Mouse (Mus musculus) cerebellum, postnatal 25 days (tissue): ENCODE results near the gene Ext2.
A peak's percentile ranks its signal among the peaks of the same experiment; 100 is the strongest.

Experiments used
- DNase-seq, 2 experiments: peaks; one replicate each; pipeline ENCODE4 v3.0.0; 2021; ENCODE audit warnings: mixed read lengths in 2 of 2

The Ext2 gene

DNA sequence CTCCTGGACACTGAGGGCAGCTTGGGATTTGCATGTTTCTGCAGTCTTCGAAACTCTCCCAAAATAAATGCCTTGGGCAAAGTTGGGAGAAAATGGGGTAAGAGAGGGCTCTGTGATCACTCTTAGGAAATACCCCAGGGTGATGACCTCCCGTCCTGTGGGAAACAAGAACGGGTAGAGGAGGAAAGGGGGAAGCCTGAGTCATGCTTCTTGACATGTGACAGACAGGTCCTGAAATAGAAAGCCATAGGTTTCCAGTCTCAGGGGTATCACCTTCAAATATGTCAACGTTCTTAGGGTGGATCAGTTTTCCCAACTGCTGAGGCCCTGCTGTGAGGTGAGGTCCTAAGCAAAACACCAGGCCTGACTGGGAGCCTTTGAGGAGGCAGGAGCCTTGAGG is 46.9 kb downstream of the Ext2 start:
- DNase-seq: no peak

DNA sequence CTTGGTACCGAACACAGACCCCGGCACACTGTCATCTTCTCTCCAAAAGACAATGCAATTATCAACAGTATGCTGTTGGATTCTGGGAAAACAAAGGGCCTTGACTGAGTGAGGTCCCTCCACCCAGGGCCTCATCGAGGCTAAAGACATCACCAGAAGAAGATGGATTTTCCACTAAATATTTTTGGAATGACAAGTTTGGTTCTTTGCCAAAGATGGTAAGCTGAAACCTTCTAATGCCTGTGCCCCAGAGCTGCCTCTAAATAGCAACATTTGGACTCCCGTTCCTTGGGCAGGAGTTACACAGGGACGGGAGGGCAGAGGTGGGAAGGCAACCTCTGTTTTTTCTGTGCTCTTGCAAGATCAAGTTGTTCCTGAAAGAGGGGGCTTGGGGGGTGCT is 47.4 kb downstream of the Ext2 start:
- DNase-seq: no peak

DNA sequence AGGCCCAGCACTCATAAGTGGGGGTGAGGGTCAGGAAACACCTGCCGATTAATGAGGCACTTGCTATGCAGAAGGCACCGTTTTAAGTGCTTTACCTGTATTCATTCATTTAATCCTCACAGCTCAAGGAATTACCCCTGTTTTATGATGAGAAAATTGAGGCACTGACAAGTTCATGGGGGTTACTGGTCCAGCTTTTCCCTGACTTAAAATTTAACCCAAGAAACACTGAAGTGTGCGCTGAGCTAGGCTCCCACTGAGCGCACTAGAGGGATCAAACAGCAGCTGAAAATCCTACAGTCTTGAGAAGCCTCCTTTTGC is 49.6 kb downstream of the Ext2 start:
- no peak for DNase-seq

DNA sequence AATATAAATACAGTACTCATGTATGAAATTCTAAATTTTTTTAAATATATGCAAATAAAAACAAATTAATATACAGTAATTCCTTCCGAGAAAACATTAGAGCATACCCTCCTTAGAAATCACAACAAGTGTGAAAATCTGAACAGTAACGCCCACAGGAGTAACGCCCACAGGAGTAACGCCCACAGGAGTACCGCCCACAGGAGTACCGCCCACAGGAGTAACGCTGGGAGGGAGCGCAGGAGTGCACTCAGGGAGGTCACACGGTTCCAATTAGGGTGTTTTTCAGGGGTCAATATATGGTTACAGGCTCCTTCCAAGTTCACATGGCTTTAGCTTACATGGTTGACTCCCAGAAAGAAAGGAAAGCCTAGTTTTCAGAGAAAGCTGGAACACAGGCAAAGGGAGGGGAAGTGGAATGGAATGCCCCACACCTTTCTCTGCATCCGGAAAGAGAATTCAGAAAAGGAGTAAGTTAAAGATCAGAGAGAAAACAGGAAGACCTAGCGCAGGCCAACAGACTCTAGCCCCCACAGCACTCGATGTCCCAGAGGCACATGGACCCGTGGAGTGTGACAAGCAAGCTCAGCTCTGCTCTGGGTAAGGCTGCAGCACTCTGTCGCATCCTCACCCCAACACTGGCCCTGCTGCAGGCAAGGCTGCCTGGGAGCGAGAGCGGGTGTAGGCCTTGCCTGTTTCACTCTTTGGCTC is 50.2 kb downstream of the Ext2 start:
- no peak for DNase-seq

DNA sequence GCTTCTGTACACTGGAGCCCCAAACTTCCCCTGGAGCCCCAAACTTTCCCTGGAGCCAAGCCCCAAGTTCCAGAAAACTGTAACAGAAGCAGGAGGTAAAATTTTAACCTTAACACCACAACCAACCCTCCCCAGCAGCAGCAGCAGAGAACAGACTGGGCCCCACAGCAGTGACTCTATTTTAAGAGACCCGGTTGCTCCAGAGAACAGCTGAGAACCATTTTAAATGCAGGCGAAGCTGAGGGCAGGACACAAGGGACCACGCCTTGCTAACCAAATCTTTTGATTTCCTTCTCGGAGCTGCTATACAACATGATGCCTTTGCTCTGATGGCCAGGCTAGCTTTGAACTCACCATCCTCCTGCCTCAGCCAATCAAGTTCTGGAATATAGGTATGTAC is 51.5 kb downstream of the Ext2 start:
- DNase-seq: no peak

DNA sequence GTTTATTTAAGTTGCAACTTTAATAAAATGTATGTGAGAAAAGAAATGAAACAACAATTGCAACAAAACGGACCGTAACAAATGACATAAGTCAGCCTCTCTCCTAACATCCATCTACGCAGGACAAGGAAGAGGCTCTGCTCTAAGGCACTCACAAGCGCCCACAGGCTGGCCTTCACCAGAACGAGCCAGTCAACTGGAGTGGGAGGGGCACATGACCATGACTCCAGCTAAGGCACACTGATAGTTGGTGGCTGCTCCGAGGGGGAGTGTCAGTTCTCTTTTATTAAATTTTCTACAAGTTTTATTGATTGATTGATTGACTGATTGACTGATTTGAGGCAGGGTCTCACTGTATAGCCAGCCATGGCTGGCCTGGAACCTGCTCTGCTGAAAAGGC is 52.5 kb downstream of the Ext2 start:
- DNase-seq: no peak

DNA sequence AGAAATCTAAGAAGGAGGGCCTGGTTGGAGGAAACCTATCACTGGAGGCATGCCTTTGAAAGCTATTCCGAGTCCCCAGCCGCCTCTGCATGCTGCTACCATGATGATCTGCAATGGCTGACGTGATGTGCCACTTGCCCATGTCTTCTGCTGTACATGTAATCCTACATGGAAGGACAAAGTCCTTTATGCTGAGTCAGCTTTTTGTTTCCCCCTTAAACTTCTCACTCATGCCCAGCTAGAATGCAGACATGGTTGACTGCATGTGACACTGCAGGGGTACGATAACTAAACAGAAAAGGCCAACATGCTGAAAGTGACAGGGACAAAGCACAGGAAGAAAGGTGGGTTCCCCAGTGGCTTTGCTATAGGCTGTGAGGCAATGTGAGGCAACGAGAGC is 56.6 kb downstream of the Ext2 start:
- no peak for DNase-seq

DNA sequence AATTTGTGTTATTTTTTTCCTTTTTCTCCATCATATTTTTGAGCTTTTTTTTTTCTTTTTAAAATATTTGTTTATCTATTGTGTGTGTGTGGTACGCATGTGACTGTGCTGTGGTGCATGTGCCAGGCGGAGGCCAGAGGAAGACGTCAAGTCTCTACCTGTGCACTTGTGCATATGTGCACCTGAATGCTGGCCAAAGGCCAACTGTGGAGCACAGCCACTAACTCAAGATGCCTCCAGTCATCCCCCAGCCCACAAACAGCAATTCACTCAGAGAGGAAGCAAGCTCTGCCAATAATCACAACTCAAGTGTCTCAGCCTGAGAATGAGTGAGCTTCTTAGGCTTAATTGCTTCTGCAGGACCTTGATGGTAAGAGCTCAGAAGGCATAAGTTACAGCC is 58.2 kb downstream of the Ext2 start:
- peak in 1 of 2 experiments; percentile 47 for DNase-seq

DNA sequence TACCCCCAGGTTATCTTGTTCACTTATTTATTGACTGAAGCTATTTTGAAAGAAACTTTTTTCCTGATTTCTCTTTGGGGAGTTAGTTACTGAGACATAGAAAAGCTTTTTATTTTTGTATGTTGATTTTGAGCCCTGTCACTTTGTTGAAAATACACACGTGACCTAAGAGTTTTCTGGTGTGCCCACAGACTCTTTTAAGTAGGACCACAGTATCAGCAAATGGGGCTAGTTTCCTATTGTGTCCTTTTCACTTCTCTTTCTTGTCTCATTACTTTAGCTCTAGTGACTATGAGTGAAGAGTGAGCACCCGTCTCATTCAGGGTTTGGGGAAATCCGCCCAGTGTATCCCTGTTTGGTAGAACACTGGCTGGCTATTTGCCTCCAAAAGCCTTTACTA is 62.0 kb downstream of the Ext2 start:
- DNase-seq: no peak

DNA sequence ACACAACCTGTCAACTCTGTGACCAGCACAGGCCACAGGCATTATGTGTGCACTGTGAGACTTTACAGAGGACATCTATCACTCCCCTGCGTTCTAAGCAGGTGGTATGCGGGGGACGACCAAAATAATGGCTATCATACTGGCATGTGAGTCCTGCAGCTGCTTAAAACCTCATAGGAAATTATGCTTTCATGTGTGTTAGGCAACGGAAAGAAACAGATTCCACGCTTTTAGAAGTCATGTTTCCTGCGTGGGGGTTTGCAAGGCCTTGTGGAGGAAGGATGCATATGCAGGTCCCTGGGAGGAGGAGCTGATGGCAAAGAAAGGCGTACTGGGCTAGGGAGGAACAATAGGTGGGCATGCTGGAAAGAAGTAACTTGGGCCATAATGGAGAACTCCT is 63.2 kb downstream of the Ext2 start:
- DNase-seq: no peak

DNA sequence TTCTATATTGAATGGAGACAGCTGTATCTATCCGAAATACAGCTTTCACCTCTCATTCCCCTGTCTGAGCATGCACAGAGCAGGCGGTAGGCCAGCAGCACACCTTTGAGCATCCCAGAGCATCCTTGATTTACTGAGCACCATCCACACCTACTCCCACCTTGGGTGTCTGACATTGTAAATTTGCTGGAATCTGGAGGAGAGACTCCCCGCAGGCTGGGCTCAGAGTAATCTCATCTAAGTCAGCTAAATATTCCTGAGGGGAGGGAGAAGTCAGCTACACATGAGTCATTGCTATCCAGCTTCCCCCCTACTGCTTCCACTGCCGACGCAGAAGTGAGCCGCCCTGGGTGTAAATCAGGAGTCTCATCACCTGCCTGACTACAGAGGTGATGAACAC is 64.1 kb downstream of the Ext2 start:
- DNase-seq: no peak

DNA sequence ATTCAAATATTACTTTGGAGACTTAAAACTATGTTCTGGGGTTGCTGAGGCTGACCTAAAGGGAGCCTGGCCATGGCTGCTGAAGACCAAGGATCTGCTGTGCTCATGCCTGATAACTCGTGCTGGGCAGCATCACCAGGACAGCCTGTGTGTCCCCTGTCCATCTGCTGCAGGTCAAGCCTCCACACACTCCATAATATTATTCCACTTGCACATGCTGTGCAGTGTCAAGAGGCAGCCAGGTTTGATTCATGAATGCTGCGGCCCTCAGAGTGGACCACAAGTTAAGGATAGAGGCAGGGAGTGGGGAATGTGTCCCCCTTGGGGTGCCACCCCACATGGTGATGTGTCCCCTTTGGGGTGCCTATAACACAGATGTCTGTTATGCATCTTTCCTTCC is 68.0 kb downstream of the Ext2 start:
- peak; percentile 73 for DNase-seq

DNA sequence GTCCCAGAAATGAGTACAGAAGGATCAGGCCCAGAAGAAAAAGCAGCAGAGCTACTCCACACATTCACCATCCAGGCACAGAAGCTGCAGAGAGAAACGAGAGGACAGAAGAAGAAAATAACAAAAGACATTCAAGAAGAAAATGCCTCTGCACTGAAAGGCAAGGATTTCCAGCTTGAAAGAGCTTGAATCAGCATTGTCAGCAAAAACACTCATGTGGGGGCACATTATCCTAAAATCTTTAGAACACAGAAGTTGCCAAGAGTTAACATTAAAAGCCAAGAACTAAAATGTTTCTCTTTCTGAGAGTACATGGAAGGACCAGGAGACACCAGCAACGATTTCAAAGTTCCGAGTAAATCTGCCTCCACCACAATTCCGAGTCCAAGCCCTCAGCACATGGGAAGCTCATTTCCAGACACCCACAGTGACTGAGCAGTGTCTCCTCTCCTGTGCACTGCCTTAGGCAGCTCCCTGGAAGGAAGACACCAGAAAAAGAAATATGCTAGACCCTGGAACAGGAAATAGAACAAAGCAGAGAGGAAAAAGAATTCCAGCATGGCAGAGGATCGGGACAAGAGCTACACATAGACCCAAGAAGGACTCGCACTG is 69.1 kb downstream of the Ext2 start:
- peak; percentile 40 to 47 for DNase-seq

DNA sequence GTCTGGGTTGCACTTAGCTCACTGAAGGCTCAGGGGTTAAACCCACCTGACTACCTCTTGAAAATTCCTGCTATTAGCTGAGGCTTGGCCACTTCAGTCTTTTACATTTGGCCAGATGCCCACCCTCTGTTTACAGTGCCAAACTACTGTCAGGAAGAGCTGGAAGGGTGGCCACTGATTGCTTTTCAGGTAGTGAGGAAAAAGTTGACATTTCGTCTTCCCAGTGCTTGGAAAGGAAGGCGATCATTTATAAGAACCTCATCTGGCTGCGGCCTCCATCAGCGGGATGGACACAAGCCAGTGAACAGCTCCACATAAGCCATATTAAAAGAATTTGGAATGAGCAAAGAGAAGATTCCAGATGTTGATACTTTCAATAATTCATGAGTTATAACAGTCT is 72.7 kb downstream of the Ext2 start:
- peak; percentile 21 to 59 for DNase-seq

DNA sequence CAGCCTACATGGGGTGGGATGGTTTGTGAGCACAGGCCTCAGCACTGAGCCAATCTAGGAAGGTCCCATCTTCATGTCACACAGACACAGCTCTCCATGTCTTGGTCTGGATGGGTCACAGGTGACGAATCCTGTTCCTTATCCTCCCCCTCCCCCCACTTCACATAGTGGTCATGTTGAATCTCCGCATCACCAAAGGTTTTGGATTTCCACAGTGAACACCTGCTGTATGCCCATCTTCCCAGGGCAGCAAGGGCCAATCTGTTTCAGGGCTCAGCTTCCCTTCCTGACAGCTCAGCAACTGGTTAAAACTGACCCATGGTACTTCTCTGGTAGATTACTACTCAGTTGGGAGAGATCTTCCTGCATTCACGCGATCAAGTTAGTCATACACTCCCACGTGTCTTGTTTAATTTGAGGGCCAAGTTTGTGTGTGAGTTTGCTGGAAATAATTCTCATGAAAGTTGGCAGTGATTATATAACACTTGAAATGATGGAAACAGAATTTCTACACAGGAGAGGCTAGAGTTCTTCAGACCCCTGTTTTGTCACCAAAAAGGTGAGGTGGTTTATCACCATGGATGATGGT is 74.7 kb downstream of the Ext2 start:
- no peak for DNase-seq

DNA sequence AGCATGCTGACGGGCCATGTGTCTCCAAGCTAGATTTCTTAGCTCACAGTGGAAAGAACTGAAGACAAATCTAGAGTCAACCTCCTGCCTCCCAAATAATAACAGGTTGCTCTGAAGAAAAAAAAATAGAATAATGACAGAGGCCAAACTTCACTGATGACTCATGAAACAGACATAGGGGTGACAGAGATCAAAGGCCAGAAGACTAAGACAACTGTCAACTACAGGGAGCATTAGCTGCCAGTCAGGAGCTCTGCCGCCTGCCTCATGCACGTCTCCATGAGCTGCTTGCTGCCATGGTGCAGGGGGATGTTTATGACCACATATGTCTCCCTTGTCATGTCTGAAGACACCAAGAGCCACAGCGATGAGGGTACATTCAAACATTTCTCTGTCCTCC is 75.7 kb downstream of the Ext2 start:
- no peak for DNase-seq

DNA sequence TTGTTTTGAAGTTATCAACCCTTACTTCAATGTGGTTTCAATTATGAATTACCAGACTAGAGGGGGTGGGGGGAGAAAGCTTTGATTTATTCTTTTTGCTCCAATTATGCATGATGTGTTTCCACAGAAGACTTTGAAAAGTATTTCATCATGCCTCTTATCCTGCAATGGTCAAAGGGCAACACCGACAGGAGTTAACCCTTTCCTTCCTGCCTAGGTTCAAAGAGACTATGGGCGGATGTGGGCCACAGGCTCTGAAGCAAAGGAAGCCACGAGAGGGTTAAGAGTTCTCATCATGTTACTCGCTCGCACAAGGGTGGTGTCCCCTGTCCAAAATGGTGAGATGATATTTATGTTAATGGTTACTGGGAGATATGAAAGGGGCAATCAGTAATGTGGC is 76.2 kb downstream of the Ext2 start:
- no peak for DNase-seq

DNA sequence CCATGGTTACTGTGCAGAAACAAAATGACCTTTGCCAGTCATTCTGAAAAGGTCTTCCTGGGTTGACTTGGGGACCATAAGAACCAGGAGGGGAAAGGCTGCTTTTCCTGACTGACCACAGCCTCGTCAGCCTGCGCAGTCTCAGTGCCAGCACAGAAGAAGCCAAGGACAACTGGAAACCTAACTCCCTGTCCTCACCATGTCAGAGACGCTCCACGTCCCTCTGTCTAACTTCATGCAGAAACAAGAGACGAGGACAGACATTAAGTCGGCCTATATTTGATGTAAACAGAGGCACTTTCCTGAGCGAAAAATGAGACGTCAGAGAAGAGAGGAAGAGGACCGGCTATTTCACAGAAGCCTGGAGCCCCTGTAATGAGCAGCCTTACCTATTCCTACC is 76.6 kb downstream of the Ext2 start:
- no peak for DNase-seq

DNA sequence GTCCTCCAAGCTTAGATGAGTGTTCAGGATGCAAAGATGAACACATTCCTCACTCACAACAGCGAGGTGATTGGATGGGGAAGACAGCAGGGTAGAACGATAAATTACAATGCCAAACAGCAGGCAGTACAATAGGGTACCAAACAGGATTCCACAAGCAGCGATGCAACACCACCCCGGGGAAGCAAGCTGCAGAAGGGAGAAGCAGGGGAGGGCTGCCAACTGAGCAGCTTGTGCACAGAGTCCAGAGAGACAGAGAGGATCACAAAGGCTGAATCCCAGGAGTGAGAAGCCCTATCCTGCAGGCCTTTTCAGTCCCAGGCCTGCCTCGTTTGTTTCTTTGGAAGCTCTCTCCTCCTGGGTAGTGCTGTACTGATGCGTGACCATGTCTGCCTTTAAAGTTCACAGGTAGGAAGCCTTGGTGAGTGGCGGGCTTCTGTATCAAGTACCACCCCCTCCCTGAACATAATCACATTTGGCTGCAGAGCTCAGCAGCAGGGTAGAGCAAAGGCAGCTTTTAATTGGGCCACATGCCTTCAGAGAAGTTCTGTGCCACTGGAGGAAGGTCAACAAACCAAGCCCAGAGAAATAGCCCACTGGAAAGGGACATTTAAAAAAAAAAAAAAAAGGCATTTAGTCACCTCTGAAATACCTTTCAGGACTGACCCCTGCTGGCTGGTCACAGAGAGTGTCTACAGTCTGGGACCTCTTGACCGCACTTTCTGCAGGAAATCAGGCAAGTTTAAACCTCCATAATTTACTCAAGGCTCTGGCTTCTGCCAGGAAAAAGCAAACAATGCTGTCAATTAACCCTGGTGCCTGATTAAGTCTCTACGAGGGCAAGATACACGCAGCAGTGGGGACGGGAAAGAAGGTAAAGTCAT is 77.8 kb downstream of the Ext2 start:
- DNase-seq: peak; percentile 72 to 81

DNA sequence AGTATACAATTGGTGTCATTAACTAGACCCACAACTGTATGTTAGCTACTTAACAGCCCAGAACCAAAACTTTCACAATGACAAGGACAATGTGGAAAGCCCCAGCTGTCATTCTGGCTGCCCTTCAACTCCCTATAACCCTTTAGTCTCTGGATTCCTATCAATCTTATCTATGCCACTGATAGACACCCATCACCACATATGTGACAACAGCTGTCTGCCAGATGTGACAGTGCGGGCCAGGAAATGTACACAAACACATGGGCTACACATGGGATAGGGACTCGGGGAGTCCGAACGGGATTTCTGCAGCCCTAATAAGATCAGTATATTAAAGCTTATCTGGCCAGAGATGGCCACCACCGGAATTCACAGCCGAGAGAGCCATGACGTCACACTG is 80.7 kb downstream of the Ext2 start:
- DNase-seq: no peak

DNA sequence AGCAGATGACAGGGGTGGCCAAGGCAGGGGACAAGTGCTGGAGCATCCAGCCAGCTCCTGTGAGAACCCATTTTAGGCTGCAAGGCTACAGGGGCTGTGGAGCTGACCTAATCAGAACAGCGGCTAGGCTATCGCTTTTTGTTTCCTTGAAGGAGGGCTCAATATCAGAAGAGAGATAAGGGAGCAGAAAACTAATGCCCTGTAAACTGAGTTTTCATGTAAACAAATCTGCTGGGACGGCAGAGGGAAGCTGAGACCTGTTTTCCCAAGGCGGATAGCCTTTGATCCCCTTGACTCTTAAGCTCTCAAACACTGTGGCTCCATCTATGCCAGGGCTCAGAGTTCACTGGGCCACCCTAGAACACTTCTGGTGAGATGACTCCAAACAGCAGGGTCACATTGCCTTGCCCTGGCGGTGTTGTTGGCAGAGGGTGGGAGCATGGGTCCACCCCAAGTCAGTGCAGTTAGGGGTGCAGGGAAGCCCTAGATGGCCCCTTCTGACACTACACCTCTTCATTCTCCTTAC is 83.3 kb downstream of the Ext2 start:
- no peak for DNase-seq

DNA sequence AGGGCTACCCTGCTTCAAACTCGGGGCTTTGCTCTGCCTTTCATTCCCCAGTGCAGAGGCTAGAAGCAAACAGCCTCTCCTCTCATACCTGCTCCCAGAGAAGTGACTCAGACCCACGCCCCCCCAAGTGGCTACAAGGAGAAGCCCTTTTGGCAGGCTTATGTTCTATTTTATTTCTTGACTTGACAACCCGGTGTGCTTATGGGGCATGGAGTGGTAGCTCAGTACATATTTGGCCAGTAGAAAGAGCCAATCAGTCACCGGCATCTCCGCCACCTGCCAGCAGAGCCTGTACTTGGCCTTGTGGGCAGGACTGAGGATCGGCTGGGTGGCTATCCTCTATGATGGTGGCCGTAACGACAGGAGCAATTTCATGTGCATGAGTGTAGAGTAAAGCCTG is 85.2 kb downstream of the Ext2 start:
- no peak for DNase-seq

DNA sequence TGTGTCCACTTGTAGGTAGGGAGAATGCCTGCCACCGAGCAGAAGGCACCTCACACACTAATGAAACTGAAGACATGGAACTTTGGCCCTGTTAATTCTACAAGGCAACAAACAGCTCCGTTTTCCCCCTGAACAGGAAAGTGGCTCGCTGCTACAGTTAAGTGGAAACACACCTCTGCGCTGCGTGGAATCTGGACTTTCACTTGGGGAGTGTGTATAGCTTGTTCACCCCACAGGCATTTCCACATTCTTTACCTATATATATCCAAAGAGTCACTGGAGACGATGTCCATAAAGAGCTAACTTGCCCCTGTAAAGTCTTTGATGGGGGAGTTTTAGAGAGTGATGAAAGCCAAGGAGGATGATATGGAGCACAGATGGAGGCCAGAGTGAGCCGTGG is 89.7 kb downstream of the Ext2 start:
- DNase-seq: no peak

DNA sequence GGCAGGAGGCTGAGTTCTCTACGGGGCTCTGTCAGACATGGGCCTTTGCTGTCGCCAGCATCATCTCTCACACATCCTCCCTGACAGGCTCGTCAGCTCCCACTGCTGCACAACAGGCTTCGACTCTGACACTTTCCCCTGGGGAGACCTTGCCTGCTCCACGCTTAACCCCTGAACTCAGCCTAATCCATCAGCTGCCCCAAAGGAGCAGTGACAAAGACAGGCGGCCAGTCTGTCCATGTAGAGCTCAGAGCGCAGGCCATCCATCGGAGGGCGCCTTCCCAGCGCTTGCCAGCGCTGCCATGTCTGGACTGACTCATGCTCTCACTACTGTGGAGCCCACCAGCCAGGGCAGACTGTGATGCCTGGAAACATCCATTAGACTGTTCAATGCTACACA is 92.8 kb downstream of the Ext2 start:
- DNase-seq: no peak
